Mouse (Mus musculus): ENCODE data around the gene Yjefn3. TPM values are rescaled to one million over a fixed set of nuclear protein-coding genes. Genes with fewer than 3 reads are reported as not detected.
"Not testable (repeated sequence)": the region's sequence is repeated elsewhere in the genome, so short reads cannot be mapped to it uniquely, and the experiment has no call there.

Gene Yjefn3
- polyA plus RNA-seq (2016; fragmentation: Nextera tagmentation; extraction: Ambion mirVana), result 3.8 and 5.1 TPM in 2 replicates

- Histone ChIP-seq H3K27me3 (ENCODE audit: poor library complexity, severe bottlenecking) (no peaks in the 10 kb centered on the region), H3K9me3 (no peaks in the 10 kb centered on the region), H3K27ac (peak within 1 kb of the TSS; percentile 97), H3K4me1 (peaks cover 65% of the 10 kb centered on the region), H3K4me3 (peak within 1 kb of the TSS; percentile 81), H3K36me3 (replicated peaks) (peaks cover 31% of the 10 kb centered on the region)
- DNase-seq (ENCODE audit: extremely low spot score, low spot score), result no peak
- 6% methylated on average over 89 of the region's 89 CpGs for WGBS
Observed at GRCm38 (mm10) chr8:69902163-69903062, at the start of gene Yjefn3, which contains the start of the genes Tssk6 and Ndufa13. Gene Yjefn3 (minus strand): TSS chr8:69902712. Gene Tssk6 (plus strand): TSS chr8:69902184. Gene Ndufa13 (minus strand): TSS chr8:69902558.

- DNase-seq (ENCODE audit: extremely low spot score, low spot score), result no peak
- no peaks in the 10 kb centered on the region for H3K27me3 ChIP-seq (ENCODE audit: poor library complexity, severe bottlenecking)
- no peak overlapping the region for H3K27ac ChIP-seq
- no peaks in the 10 kb centered on the region for H3K9me3 ChIP-seq
- WGBS, result 96% methylated on average over 2 of the region's 2 CpGs
- H3K4me1 ChIP-seq, result peaks cover 7% of the 10 kb centered on the region; the same call in 1 of the 2 replicates
- H3K36me3 ChIP-seq (replicated peaks), result peaks cover 55% of the 10 kb centered on the region
- no peak overlapping the region for H3K4me3 ChIP-seq
Observed at GRCm38 (mm10) chr8:69950300-69950699, 47.8 kb upstream of the Yjefn3 start.

GRCm38 (mm10) chr8:69942495-69942894 is 40.0 kb upstream of the Yjefn3 start:
- not testable (repeated sequence) for DNase-seq (ENCODE audit: extremely low spot score, low spot score); H3K27ac ChIP-seq; H3K9me3 ChIP-seq; H3K27me3 ChIP-seq (ENCODE audit: poor library complexity, severe bottlenecking); H3K4me3 ChIP-seq
- Histone ChIP-seq H3K4me1 (peaks cover 32% of the 10 kb centered on the region), H3K36me3 (replicated peaks) (peaks cover 69% of the 10 kb centered on the region)
- WGBS, result 84% methylated on average over 3 of the region's 3 CpGs

GRCm38 (mm10) chr8:69940386-69940785 is 37.9 kb upstream of the Yjefn3 start:
- 90% methylated on average over 2 of the region's 2 CpGs for WGBS
- Histone ChIP-seq H3K9me3 (no peaks in the 10 kb centered on the region), H3K36me3 (replicated peaks) (peaks cover 64% of the 10 kb centered on the region), H3K27me3 (ENCODE audit: poor library complexity, severe bottlenecking) (no peaks in the 10 kb centered on the region), H3K27ac (peak overlapping the region; percentile 22), H3K4me3 (no peak overlapping the region), H3K4me1 (peaks cover 48% of the 10 kb centered on the region)
- no peak for DNase-seq (ENCODE audit: extremely low spot score, low spot score)

GRCm38 (mm10) chr8:69939633-69940032 is 37.1 kb upstream of the Yjefn3 start:
- Histone ChIP-seq H3K9me3 (no peaks in the 10 kb centered on the region), H3K36me3 (replicated peaks) (peaks cover 70% of the 10 kb centered on the region), H3K4me1 (peaks cover 48% of the 10 kb centered on the region), H3K4me3 (no peak overlapping the region), H3K27me3 (ENCODE audit: poor library complexity, severe bottlenecking) (no peaks in the 10 kb centered on the region), H3K27ac (peak overlapping the region; percentile 22; the same call in 1 of the 2 replicates)
- peak; percentile 24 for DNase-seq (ENCODE audit: extremely low spot score, low spot score)
- WGBS, result 49% methylated on average over 3 of the region's 3 CpGs

GRCm38 (mm10) chr8:69938245-69938982 is 35.9 kb upstream of the Yjefn3 start:
- H3K4me1 ChIP-seq, result peaks cover 44% of the 10 kb centered on the region
- no peaks in the 10 kb centered on the region for H3K27me3 ChIP-seq (ENCODE audit: poor library complexity, severe bottlenecking)
- 87% methylated on average over 6 of the region's 6 CpGs for WGBS
- DNase-seq (ENCODE audit: extremely low spot score, low spot score), result no peak
- H3K36me3 ChIP-seq (replicated peaks), result peaks cover 75% of the 10 kb centered on the region
- H3K4me3 ChIP-seq, result no peak overlapping the region
- H3K27ac ChIP-seq, result no peak overlapping the region
- H3K9me3 ChIP-seq, result no peaks in the 10 kb centered on the region

GRCm38 (mm10) chr8:69937466-69937865 is 35.0 kb upstream of the Yjefn3 start:
- 0 out of 2 replicates have a peak overlapping the region, but pooled peaks have one; percentile 77 for H3K27ac ChIP-seq
- 91% methylated on average over 3 of the region's 3 CpGs for WGBS
- peaks cover 43% of the 10 kb centered on the region for H3K4me1 ChIP-seq
- H3K4me3 ChIP-seq, result no peak overlapping the region
- no peaks in the 10 kb centered on the region for H3K27me3 ChIP-seq (ENCODE audit: poor library complexity, severe bottlenecking)
- H3K9me3 ChIP-seq, result no peaks in the 10 kb centered on the region
- DNase-seq (ENCODE audit: extremely low spot score, low spot score), result no peak
- H3K36me3 ChIP-seq (replicated peaks), result peaks cover 78% of the 10 kb centered on the region

- WGBS, result 78% methylated on average over 7 of the region's 7 CpGs
- peaks cover 43% of the 10 kb centered on the region for H3K4me1 ChIP-seq
- H3K27me3 ChIP-seq (ENCODE audit: poor library complexity, severe bottlenecking), result no peaks in the 10 kb centered on the region
- peak overlapping the region; percentile 77 for H3K27ac ChIP-seq
- H3K9me3 ChIP-seq, result no peaks in the 10 kb centered on the region
- H3K4me3 ChIP-seq, result no peak overlapping the region
- peak; percentile 32 for DNase-seq (ENCODE audit: extremely low spot score, low spot score)
- H3K36me3 ChIP-seq (replicated peaks), result peaks cover 82% of the 10 kb centered on the region
Observed at GRCm38 (mm10) chr8:69936050-69936794, 33.7 kb upstream of the Yjefn3 start.

GRCm38 (mm10) chr8:69935431-69935830 is 32.9 kb upstream of the Yjefn3 start:
- H3K9me3 ChIP-seq, result no peaks in the 10 kb centered on the region
- H3K27me3 ChIP-seq (ENCODE audit: poor library complexity, severe bottlenecking), result no peaks in the 10 kb centered on the region
- H3K4me3 ChIP-seq, result no peak overlapping the region
- H3K27ac ChIP-seq, result 0 out of 2 replicates have a peak overlapping the region, but pooled peaks have one; percentile 77
- H3K4me1 ChIP-seq, result peaks cover 41% of the 10 kb centered on the region
- WGBS, result 90% methylated on average over 3 of the region's 3 CpGs
- peaks cover 86% of the 10 kb centered on the region for H3K36me3 ChIP-seq (replicated peaks)
- DNase-seq (ENCODE audit: extremely low spot score, low spot score), result no peak

- 92% methylated on average over 5 of the region's 5 CpGs for WGBS
- Histone ChIP-seq H3K36me3 (replicated peaks) (peaks cover 84% of the 10 kb centered on the region), H3K27me3 (ENCODE audit: poor library complexity, severe bottlenecking) (no peaks in the 10 kb centered on the region), H3K4me1 (peaks cover 33% of the 10 kb centered on the region), H3K4me3 (no peak overlapping the region), H3K27ac (no peak overlapping the region), H3K9me3 (no peaks in the 10 kb centered on the region)
- DNase-seq (ENCODE audit: extremely low spot score, low spot score), result no peak
Observed at GRCm38 (mm10) chr8:69934582-69934981, 32.1 kb upstream of the Yjefn3 start.

GRCm38 (mm10) chr8:69933811-69934210 is 31.3 kb upstream of the Yjefn3 start:
- 88% methylated on average over 2 of the region's 2 CpGs for WGBS
- peaks cover 85% of the 10 kb centered on the region for H3K36me3 ChIP-seq (replicated peaks)

GRCm38 (mm10) chr8:69926901-69927300 is 24.4 kb upstream of the Yjefn3 start:
- DNase-seq (ENCODE audit: extremely low spot score, low spot score), result no peak
- no peaks in the 10 kb centered on the region for H3K27me3 ChIP-seq (ENCODE audit: poor library complexity, severe bottlenecking)
- H3K36me3 ChIP-seq (replicated peaks), result peaks cover 83% of the 10 kb centered on the region
- no peak overlapping the region for H3K27ac ChIP-seq
- H3K4me1 ChIP-seq, result peaks cover 3% of the 10 kb centered on the region
- no peak overlapping the region for H3K4me3 ChIP-seq
- H3K9me3 ChIP-seq, result no peaks in the 10 kb centered on the region

More at GRCm38 (mm10) chr8:69933811-69934210, 31.3 kb upstream of the Yjefn3 start:
- no peak overlapping the region for H3K4me3 ChIP-seq
- H3K27me3 ChIP-seq (ENCODE audit: poor library complexity, severe bottlenecking), result no peaks in the 10 kb centered on the region
- H3K9me3 ChIP-seq, result no peaks in the 10 kb centered on the region
- no peak for DNase-seq (ENCODE audit: extremely low spot score, low spot score)
- peaks cover 27% of the 10 kb centered on the region for H3K4me1 ChIP-seq
- no peak overlapping the region for H3K27ac ChIP-seq
